Mouse (Mus musculus) liver, embryonic 11.5 days (tissue): Measurements from ENCODE around the gene Slc22a21. TPM values are rescaled to one million over a fixed set of nuclear protein-coding genes. Genes with fewer than 3 reads are reported as not detected.
A peak's percentile ranks its signal among the peaks of the same experiment; 100 is the strongest.
"Not testable (repeated sequence)": the region's sequence is repeated elsewhere in the genome, so short reads cannot be mapped to it uniquely, and the experiment has no call there.

Experiments
- ATAC-seq: fragments of 200-750 bp; cut with Nextera tagmentation; replicated peaks from 2 replicates; pipeline ENCODE4 v1.8.0; 2017; ENCODE audit warnings: moderate number of reproducible peaks, mild to moderate bottlenecking, moderate TSS enrichment, moderate library complexity; ENCODE audit not compliant: low FRiP score
- DNase-seq: peaks from one replicate; pipeline ENCODE4 v3.0.0-alpha.2; 2017; ENCODE audit warnings: low spot score
- H3K27ac ChIP-seq: fragments of 300-500 bp; sonication (generic); 2 replicates; pipeline ENCODE4 v1.5.1; 2014; ENCODE audit warnings: mild to moderate bottlenecking, low read depth, low read length, control low read depth
- H3K27me3 ChIP-seq: fragments of 300-500 bp; sonication (generic); replicated peaks from 2 replicates; pipeline ENCODE4 v1.6.1; 2014; ENCODE audit warnings: low read length, mixed read lengths; ENCODE audit not compliant: control insufficient read depth, insufficient read depth
- H3K36me3 ChIP-seq: fragments of 300-500 bp; sonication (generic); 2 replicates; pipeline ENCODE4 v1.6.1; 2014; ENCODE audit warnings: mild to moderate bottlenecking, low read length, moderate library complexity, mixed read lengths; ENCODE audit not compliant: control insufficient read depth, insufficient read depth
- H3K4me1 ChIP-seq: fragments of 300-500 bp; sonication (generic); replicated peaks from 2 replicates; pipeline ENCODE4 v1.6.1; 2014; ENCODE audit warnings: low read length, mixed read lengths; ENCODE audit not compliant: control insufficient read depth, insufficient read depth
- H3K4me2 ChIP-seq: fragments of 300-500 bp; sonication (generic); 2 replicates; pipeline ENCODE4 v1.6.1; 2014; ENCODE audit warnings: mild to moderate bottlenecking, control low read depth, moderate library complexity
- H3K4me3 ChIP-seq: fragments of 300-500 bp; sonication (generic); 2 replicates; pipeline ENCODE4 v1.5.1; 2014; ENCODE audit warnings: low read depth, low read length, control low read depth
- H3K9ac ChIP-seq: fragments of 300-500 bp; sonication (generic); 2 replicates; pipeline ENCODE4 v1.6.1; 2014; ENCODE audit warnings: low read depth, low read length, control low read depth
- H3K9me3 ChIP-seq: fragments of 300-500 bp; sonication (generic); 2 replicates; pipeline ENCODE4 v1.6.1; 2016; ENCODE audit warnings: low read length, inconsistent platforms, mixed read lengths; ENCODE audit not compliant: control insufficient read depth
- whole genome bisulfite sequencing: fragments of 180-500 bp; shearing (Covaris S2); extraction: QIAGEN DNeasy Blood & Tissue Kit; methylation state at CpG from one replicate; pipeline ENCODE4 v1.1.7; 2014; 5-methylcytosine and 5-hydroxymethylcytosine counted together
- polyA plus RNA-seq: library from polyadenylated mRNA; unstranded; fragments of >200 nt; fragmentation: Nextera tagmentation; extraction: Ambion mirVana; gene quantifications from 2 replicates; pipeline ENCODE4 v1.2.1, GENCODE M21; 2014

Slc22a21 gene
- polyA plus RNA-seq, 1 experiment from 2014 or later = 2.1 TPM

DNA sequence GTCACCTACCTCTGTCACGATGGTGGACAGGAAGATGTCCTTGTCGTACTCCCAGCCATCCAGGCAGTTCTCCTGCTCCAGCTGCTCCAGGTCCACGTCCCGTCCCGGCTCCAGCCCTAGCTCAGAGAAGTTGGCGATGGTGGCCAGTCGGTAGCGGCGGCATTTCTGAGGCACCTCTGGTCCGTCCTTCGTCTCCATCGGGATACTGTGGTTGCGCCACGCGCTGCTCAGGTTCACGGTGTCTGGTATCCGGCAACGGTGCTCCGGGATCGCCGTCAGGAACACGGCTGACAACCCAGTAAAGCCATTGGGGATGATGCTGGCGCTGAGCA, 710 bp downstream of the Slc22a21 start:
- H3K9me3 ChIP-seq, DNase-seq, H3K27ac ChIP-seq, H3K27me3 ChIP-seq, H3K4me1 ChIP-seq, H3K36me3 ChIP-seq: not testable (repeated sequence)
- H3K4me3 ChIP-seq = peak overlapping the region; percentile 53
- under 1% methylated on average over 23 of the region's 23 CpGs for WGBS
- peak overlapping the region; percentile 50 for H3K9ac ChIP-seq
- H3K4me2 ChIP-seq = peak overlapping the region; percentile 99
- ATAC-seq = peak; percentile 10; the same call in 1 of the 2 replicates

- no peaks in the 10 kb centered on the region for H3K27me3 ChIP-seq
- H3K36me3 ChIP-seq = no peaks in the 10 kb centered on the region
- no peak overlapping the region for H3K9ac ChIP-seq
- ATAC-seq = no peak
- no peak overlapping the region for H3K4me2 ChIP-seq
- H3K27ac ChIP-seq = no peak overlapping the region
- no peaks in the 10 kb centered on the region for H3K9me3 ChIP-seq
- no peak overlapping the region for H3K4me3 ChIP-seq
- H3K4me1 ChIP-seq = no peaks in the 10 kb centered on the region; the same call in 1 of the 2 replicates
- 74% methylated on average over 3 of the region's 3 CpGs for WGBS
- no peak for DNase-seq
Measured at GRCm38 (mm10) chr11:53977672-53978071, 2.5 kb downstream of the Slc22a21 start.

DNA sequence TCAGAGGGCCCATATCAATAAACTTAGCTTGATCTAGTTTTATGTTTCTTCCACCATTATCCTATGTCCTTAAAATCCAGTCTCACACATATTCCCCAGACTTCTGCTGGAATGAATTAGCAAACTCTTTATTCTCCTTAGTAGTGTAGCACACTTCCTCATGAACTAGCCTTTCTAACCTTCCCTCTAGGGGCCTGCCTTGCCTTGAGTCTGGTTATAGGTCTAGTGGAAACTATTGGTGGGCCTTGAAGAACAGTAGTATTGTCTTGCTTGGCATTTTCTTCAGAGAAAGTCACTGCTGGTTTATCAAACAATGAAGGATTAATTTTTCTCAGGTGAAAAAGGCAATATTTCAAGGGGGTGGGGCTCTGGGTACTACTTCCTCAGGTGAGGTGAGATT, 4.6 kb downstream of the Slc22a21 start:
- no peaks in the 10 kb centered on the region for H3K27me3 ChIP-seq
- H3K4me3 ChIP-seq = no peak overlapping the region
- no peaks in the 10 kb centered on the region for H3K9me3 ChIP-seq
- H3K9ac ChIP-seq = no peak overlapping the region
- no peaks in the 10 kb centered on the region; the same call in 1 of the 2 replicates for H3K4me1 ChIP-seq
- no peak overlapping the region for H3K4me2 ChIP-seq
- ATAC-seq (no peak), DNase-seq (no peak)
- H3K36me3 ChIP-seq = no peaks in the 10 kb centered on the region
- no peak overlapping the region for H3K27ac ChIP-seq

DNA sequence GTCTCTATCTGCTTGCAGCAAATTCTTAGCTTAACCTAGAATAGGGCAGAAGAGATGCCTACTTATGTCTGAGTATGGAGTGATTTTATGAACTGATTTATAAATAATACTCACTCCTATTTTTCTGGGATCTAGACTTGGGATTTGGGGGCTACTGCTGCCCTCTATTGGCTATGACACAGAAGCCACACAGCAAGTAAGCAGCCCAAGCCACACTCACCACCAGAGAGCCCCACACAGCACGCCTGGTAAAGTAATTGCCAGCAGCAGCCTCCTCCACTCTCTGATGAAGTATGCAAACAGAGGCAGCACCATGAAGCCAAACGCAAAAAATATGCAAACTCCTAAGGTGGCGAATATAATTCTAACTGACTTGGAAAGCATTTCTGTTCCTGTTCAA, 21.1 kb downstream of the Slc22a21 start:
- H3K4me1 ChIP-seq = no peaks in the 10 kb centered on the region
- H3K36me3 ChIP-seq = no peaks in the 10 kb centered on the region
- no peaks in the 10 kb centered on the region for H3K9me3 ChIP-seq
- H3K4me2 ChIP-seq = no peak overlapping the region
- WGBS = 47% methylated on average over 3 of the region's 3 CpGs
- no peak overlapping the region for H3K9ac ChIP-seq
- no peak overlapping the region for H3K4me3 ChIP-seq
- DNase-seq = no peak
- no peak for ATAC-seq
- H3K27me3 ChIP-seq = no peaks in the 10 kb centered on the region
- H3K27ac ChIP-seq = no peak overlapping the region

- not testable (repeated sequence) for H3K4me2 ChIP-seq, ATAC-seq, DNase-seq, H3K9ac ChIP-seq, H3K4me1 ChIP-seq, H3K27me3 ChIP-seq, H3K27ac ChIP-seq, H3K36me3 ChIP-seq, H3K9me3 ChIP-seq, H3K4me3 ChIP-seq
- WGBS = 32% methylated on average over 4 of the region's 4 CpGs
Measured at GRCm38 (mm10) chr11:53958176-53958575, 22.0 kb downstream of the Slc22a21 start.

DNA sequence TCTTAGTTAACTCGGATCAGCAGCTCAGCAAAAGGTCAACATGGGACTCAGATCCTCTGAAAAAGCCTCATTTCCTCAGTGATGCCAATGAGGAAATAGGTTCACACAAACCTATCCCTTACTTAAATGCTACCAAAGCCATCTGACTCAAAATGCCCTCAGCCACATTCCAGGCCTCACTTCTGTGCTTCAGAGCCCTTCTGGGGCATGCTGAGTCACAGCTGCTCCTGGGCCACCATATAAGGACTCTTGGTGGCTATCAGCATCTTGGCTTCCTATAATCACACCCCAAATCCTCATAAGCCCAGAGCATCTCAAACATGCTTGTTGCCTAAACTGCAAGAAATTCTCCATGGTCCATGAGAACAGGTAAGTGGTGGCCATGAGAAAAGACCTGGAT, 23.5 kb downstream of the Slc22a21 start:
- WGBS = 69% methylated on average over 1 of the region's 1 CpGs

DNA sequence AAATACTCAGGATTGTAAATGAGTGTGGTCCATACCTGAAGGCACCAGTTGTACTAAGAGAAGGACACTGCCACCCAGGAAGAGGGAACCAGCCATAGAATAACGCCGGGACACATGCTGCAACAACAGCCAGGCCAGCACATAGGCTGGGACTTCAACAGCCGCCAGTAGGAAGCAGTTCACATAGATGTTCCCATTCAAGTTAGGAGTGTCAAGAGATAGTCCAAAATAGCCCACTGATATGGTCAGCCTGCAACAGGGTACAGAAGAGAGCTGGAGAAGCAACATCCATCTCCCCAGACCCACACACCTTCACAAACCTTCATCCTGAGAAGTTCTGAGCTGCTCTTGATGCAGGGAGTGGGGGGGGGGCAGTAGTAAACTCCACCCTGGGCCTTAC, 25.5 kb downstream of the Slc22a21 start:
- no peak overlapping the region for H3K4me2 ChIP-seq
- no peaks in the 10 kb centered on the region for H3K27me3 ChIP-seq
- no peaks in the 10 kb centered on the region for H3K36me3 ChIP-seq
- no peak overlapping the region for H3K9ac ChIP-seq
- H3K4me1 ChIP-seq = no peaks in the 10 kb centered on the region
- DNase-seq (no peak), ATAC-seq (no peak)
- H3K4me3 ChIP-seq = no peak overlapping the region
- WGBS = 83% methylated on average over 3 of the region's 3 CpGs
- no peak overlapping the region for H3K27ac ChIP-seq
- H3K9me3 ChIP-seq = no peaks in the 10 kb centered on the region

More for the DNA sequence above, 23.5 kb downstream of the Slc22a21 start:
- DNase-seq = no peak
- Histone ChIP-seq H3K4me2 (no peak overlapping the region), H3K27ac (no peak overlapping the region), H3K4me1 (no peaks in the 10 kb centered on the region), H3K27me3 (no peaks in the 10 kb centered on the region), H3K4me3 (no peak overlapping the region), H3K9me3 (no peaks in the 10 kb centered on the region), H3K9ac (no peak overlapping the region), H3K36me3 (no peaks in the 10 kb centered on the region)
- ATAC-seq = no peak

- not testable (repeated sequence) for DNase-seq, H3K9me3 ChIP-seq
Measured at GRCm38 (mm10) chr11:53950133-53950532, 30.0 kb downstream of the Slc22a21 start.

DNA sequence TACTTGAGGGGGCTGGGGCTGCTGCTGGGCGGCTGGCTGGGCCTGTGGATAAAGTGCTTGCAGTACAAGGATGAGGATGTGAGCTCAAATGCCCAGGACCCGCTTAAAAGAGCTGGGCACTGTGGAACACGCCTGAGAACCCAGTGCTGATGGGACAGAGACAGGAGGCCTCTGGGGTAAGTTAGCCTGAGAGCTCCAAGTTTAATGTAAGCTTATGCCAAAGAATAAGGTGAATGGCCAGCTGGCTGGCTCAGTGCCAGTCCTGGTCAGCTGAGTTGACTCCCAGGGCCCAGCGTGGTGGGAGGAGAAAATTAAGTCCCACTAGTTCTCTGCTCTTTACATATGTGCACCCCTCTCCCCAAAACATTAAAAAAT, 48.2 kb downstream of the Slc22a21 start:
- H3K4me2 ChIP-seq, ATAC-seq, DNase-seq, H3K9me3 ChIP-seq, H3K36me3 ChIP-seq, H3K4me1 ChIP-seq, H3K4me3 ChIP-seq, H3K27ac ChIP-seq, H3K27me3 ChIP-seq, H3K9ac ChIP-seq: not testable (repeated sequence)
- WGBS = 67% methylated on average over 4 of the region's 4 CpGs

More at GRCm38 (mm10) chr11:53950133-53950532, 30.0 kb downstream of the Slc22a21 start:
- H3K27ac ChIP-seq, H3K9ac ChIP-seq, H3K36me3 ChIP-seq, H3K4me1 ChIP-seq, H3K4me2 ChIP-seq, ATAC-seq, H3K4me3 ChIP-seq, H3K27me3 ChIP-seq: not testable (repeated sequence)
- WGBS = no CpG with 5 or more reads among the region's 3 CpGs
